Mouse (Mus musculus): ENCODE data around the gene Gm3336.

GRCm38 (mm10) chr8:70724216-70724615 is 5.9 kb downstream of the Gm3336 start:
- TF ChIP-seq GATA1 (IDR thresholded peaks at IDR 0.05; ENCODE audit: borderline replicate concordance, low read length) (no peak), FLI1 (IDR thresholded peaks at IDR 0.05; ENCODE audit: low read length) (no peak)
